Mouse (Mus musculus) spleen, adult 18-20 months (tissue): ENCODE measurements around the gene Trh.

ENCODE experiments used
- DNase-seq, 2 experiments: peaks; one replicate each; pipeline ENCODE4 v3.0.0; 2022; ENCODE audit warnings: mixed read lengths in 2 of 2

Gene Trh

DNA sequence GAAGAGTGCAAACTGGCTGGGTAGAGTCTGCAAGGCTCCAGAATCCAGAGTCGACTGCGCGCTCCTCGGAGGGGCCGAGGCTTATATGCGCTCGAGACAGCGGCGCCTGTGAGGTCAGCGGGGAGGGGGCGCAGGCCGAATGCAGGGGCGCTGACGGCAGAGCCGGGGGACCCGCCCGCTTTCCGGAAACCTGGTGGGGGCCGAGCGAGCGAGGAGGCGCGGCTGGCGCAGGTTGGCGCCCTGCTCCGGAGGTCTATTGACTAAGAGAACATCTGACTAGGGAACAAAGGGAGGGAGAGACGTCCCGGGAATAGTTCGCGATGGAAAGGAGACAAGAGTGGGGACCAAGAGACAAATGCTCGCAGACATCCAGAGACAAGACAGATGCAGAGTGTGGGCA is at the start of gene Trh:
Gene Trh (minus strand): TSS at position 60 of the 400 bp plus-strand sequence.
- DNase-seq = no peak

DNA sequence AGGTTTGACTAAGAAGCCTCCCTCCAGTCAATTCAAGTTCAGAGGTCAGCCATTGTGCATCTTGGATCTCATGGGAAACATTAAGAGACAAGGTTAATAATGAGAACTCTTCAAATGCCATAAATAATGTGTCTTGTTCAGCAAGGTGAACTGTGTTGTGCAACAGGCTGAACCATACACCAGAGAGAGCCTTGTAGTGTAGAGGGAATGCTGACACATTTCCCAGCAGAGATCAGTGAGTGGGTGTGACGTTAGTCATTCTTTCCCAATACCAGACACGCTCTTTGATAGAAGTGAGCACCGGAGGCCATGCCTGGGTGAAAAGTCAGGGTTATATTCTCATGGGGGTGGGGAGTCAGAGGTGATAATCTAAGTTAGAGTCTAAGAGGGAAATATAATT is 46.4 kb upstream of the Trh start:
- no peak for DNase-seq

DNA sequence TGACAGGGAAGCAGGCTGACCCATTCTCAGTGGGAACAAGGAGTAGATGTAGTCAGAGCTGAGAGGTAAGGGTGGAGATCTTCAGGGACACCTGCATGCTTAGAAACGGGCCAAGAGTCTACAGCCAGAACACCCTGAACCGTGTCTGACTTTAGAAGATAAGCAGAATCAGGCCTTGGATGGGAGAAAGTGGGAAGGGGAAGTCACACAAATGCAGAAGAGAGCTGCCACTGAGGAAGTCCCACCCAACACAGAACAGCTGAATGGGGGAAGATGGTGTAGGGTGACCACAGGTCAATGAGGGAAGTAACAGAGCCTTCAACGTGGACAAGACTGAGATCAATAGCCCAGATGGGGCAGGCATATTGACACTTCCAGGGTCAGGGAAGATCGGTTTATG is 42.4 kb upstream of the Trh start:
- DNase-seq = no peak

DNA sequence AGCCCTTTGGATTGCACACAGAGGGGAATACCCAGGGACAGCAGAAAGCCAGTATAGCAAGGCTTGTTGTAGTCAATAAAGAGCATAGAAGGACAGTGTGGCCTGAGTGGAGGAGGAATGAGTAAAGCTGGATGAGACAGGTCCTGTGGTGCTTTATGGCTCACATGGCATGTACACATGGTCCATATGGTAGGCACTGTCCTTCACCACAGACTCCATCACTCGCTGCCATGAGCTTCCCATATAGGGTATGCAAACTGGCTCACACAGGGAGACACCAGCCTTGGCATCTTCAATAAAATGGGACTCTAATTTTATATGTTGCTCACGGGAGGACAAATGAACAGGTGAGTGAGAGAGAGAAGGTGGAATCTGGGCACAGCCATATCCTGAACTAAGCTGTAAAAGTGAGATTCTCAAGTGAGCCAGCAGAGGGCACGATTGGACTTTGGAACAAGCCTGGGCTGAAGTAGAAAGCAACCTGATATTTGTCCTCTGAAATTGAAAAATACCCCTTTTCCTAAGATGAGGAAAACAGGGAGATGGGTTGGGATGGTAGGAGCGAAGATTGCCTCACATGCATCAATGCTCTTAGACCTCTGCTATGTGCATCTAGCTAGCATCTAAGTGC is 41.9 kb upstream of the Trh start:
- DNase-seq = peak in 1 of 2 experiments; percentile 24

DNA sequence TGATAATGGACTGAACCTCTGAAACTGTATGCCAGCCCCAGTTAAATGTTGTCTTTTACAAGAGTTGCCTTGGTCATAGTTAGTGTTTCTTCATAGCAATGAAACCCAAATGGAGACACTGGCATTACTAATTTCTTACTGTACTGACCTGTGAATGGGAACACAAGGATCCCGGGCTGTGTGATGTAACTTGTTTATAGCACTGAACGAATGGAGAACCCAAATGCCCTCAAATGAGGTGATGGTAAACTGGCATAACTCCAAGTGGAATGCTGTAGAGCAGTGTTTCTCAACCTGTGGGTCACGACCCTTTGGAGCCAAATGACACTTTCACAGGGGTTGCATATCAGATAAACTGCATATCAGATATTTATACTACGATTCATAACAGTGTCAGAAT is 41.1 kb upstream of the Trh start:
- no peak for DNase-seq

DNA sequence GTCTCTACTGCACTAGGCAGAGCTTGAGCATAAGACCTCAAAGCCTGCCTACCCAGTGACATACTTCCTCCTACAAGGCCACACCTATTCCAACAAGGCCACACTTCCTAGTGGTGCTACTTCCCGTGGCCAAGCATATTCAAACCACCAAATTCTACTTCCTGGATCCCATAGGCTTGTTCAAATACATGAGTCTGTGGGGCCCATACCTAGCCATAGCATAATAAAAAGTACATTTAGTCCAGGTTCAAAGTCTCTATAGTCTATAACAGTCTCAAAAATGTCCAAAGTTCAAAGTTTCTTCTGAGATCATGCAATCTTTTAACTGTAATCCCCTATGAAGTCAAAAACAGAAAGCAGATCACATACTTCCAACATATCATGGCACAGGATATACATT is 32.7 kb upstream of the Trh start:
- DNase-seq = no peak

DNA sequence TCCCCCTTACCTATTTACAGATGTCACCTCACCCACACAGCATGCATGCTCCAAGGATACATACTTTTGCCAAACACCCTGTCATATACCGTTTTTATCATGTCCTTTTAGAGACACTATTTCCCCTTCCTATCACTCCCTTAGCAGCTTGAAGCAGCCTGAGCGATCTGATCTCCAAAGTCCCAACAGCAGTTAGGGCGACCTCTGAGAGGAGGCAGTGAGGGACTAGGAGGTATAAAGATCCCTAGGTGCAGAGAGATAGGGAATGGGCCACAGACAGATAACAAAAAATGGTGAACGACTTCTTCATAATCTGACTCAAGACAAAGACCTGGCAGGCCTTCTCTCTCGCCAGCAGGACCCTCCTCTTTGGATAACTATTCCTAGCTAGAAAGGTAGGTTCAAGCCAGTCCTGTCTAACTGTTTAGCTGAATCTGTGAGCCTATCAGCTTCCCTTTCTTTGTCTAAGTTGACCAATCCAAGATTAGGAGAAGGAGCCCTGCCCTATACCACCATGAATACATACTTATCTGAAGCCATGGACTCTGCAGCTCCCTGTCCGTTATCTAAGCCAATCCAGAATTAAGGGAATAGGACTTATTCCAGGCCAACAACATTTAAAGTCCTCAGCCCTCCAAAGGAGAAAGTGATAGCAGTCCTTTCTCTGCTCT is 29.3 kb upstream of the Trh start:
- DNase-seq = no peak

DNA sequence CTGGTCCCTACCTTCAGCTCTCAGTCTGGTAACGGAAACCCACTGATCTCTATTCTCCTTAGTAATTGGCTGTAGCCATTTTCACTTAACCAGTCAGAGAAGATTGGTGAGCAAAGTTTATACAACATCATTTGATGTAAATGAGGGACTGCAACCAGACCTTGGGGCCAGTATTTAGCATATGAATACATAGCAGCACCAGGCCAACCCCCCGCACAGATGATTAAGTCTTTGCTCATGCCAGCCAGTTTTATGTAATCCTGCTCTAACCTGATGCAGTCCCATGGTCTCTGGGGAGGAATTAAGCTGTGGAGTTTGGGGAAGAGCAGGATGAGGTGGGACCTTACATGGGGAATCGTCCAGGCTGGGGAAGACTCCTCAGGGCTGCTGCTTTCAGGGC is 28.2 kb upstream of the Trh start:
- no peak for DNase-seq

DNA sequence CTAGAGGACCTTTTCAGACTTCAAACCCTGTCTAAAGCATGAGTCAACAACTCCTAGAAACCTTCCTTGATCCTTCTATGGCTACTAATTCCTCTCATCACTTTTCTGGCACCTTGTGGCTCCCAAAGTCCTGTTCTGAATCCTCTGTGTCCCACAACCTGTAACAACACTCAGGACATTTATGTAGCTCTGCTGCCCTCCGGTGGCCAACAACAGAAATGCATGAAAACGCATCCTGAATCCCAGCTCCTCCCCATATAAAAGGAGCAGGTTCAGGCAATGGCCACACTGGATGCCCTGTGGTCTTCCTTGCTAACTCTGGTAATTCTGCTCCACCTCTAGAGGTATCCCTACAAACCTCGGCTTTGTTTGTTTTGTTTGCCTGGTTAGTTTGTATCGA is 24.6 kb upstream of the Trh start:
- peak in 1 of 2 experiments; percentile 60 for DNase-seq

DNA sequence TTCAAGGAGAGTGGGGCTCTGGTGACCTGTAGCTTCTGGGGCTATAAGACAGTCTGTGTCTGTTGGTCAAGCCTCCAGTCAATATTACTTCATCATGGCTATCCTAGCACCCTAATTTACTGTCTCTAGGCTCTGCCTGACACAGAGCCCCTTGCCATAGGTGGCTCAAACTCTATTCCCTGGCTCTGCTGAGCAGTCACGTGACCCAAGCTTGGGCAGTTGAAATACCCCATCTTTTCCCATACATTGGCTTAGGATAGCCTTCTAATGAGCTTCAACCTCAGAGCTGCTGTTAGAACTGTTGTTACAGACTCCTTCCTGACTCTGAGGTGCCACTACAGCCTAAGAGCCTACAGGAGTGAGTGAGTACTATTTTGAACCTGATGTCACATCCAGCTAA is 23.6 kb upstream of the Trh start:
- DNase-seq = no peak

DNA sequence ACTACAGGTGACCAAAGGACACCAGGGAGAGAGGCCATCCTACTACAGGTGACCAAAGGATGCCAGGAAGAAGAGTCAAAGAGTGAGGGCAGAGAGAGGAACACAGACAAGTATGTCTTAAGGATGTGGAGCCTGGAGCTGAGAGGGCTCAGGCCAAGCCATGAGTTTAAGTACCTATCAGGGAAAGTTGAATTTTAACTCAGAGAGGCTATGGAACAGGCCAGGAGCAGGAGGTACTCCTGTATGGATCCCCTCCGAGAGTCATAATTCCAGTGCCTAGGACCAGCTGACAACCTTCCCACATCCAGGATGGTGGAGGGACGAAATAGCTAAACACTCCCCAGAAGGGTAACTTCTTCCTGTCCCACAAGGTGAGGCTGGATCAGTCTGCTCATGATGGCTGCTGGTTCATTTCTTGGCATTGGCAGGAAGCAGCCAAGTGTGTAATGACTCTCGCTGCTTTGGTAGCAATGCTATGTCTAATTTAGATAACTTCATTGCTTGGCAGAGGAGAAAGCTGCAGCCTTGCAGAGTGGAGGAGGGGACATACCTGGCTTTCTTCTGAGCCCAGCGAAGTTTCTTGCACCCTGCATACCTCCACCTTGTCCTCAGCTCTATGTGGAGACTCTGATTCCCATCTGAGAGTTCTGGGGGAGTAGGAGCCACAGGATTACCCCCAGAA is 16.9 kb upstream of the Trh start:
- DNase-seq = no peak

DNA sequence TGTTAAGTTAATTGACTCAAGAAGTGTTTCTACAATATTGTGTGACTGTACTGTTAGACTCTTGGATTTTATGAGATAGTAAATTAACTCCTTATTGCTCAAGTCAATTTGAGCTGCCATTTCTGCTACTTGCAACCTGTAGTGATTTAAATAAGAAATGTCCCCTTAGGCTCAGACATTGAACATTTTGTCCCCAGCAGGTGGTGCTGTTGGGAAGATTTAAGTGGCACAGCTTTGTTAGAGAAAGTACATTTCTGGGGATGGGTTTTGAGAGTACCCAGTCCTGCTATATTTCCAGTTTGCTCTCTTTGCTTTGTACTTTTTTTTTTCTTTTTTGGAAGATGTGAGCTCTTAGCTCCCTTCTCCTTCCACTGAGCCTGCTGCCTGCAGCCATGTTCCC is 10.9 kb upstream of the Trh start:
- no peak for DNase-seq

DNA sequence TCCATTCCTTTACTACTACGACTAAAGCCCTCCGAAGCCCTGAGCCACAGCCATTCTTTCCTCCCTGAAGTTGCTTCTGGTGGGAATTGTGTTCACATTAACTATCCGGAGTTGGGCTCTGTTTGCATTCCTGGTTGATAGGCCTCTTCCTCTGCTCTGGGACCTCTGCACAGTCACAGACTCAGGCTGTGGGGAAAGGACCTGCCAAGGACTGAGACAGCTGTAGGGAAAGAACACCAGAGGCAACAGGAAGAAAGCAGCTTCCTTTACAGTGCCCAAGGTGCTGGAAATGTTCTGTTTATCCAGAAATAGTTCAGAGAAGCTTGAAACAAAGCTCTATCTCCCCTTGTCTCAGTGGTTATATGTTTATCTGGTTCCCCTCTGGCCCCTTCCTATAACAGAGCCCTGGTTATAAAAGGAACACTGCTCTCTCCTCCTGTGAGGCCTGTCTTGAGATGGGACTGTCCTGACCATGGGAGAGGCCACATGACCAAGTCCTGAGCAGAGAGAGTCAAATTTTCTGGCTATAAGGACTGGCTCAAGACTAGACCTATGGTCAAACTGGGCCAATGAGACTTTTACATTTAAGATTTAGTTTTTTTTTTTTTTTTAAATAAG is 8.9 kb upstream of the Trh start:
- no peak for DNase-seq

DNA sequence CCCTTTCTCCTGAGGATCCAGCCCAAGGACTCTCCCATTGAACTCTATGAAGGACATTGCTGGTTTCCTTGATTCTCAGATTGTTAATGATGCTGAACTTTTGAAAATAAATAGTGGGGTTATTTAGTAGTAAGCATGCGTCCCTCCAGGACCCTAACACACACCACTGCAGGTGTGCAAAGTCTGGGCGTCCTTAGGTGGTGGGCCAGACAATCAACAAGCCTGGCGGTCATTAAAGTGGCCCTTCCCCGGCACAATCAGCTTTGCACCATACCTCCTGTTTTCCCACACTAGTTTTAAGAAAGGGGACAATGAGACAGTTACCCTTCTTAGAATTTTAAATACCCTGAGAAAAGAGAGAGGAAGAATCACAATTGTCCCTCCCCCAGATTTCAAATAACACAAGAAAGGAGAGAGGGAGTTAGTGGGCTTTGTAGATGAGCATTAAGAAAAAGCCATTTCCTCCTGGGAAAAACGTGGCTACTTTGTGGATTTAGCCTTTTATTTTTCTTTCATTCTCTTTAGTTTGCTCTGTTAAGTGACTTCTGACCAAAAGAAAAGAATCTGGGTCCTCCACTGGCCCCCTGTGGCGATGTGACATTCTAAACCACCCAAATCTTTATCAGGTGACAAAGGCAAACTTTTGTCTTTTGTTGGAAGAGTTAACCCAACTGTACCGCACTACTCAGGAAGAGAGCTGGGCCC is 2.9 kb upstream of the Trh start:
- DNase-seq = no peak

DNA sequence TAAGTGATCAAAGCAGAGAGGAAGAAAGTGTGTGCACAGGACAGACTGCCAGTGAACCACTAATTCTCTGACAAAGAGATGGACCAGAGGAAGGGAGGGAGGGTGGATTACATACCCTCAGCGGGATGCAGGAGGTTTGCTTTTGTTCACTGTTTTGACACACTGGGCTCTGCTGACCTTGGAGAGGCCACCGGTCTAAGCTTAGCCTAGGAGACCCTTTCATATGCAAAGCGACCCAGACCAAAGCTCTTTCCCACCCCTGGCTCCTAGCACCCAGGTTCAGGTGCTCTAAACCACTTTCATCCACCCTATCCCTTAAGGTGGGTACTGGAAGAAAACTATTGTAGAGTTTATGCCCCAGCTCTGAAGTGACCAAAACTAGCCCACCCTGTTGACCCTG is 1.9 kb upstream of the Trh start:
- DNase-seq = no peak

DNA sequence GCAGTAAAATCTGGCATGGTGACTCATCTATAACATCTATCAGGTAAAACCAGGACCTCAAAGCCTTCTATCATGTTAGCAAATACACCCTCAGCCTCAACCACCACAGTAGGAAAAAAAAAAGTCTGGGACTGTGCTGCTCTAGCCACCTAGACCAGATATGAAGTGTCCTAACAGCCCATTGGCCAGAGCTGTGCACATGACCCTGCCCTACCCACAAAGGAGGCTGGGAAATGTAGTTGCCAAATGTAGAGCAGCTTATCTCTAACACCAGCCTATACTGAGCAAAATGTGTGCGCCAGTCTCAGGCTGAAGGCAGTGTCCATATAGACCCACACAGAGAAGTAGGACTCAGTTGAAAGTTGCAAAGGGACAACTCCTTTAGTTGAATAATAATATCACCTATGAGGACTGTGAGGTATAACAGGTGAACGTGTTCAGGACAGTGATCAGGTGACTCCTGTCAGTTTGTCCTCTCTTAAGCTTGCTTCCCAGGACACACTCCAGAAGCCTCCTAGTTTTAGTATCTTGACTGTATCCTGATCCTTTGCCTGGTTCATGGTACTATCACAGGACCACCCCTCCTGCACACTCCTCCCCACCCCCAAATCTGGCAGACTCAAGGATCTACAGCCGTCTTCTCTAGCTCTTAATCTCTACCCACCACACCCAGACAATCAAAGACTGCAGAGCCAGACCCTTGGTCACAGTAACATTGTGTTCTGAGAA is 3.1 kb downstream of the Trh start:
- DNase-seq = peak; percentile 27 to 52

DNA sequence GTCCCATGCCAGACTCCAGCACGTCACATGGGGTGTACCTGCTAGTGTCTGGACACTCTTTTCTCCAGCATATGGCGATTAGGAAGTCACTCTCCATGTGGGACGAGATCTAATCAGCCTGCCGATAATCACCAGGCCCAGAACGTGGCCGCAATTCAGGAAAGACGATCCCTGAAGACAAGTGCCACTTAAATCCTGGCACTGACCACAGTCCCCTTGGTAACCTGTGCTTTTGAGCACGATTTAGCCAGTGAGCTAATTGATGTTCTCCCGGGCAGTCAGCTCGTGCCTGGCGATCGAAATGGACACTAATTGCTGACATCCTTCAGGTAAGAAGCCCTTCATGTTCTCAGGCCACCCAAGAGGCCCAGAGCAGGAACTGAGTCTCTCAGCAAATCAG is 9.4 kb downstream of the Trh start:
- no peak for DNase-seq

DNA sequence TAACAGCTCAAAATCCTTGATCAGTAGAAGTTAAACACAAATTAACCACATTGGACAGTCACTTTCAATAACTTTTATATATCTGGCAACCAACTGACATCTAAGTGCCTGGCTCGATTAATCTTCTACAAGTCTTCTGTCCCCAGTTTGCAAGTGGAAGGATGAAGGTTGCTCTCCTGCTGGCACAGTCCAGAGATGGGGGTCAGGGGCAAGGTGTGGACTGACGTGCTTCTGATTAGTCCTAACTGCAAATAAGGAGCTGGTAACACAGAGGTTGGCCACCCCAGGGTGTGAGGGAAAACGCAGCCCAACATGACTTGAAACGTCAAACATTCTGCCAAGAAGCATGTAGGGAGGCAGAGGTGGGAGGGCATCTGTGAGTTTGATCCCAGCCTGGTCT is 12.7 kb downstream of the Trh start:
- no peak for DNase-seq

DNA sequence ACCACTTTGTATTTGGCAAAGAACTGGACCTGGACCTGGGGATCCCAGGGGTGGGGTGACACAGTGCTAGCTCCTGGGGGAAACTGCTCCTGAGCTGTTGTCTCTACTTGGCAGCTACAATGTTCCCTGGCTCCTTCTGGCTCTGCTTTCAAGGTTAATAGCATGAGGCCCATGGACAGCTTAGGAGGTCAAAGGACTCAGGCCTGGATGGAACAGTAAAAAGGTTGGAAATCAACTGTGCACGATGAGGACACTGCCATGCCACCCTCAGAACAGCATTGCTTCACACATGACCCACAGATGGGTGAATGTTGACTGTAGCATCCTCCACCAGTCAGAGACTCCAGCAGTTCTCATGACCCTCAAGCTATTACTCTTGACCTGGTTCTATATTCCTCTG is 13.1 kb downstream of the Trh start:
- DNase-seq = no peak

DNA sequence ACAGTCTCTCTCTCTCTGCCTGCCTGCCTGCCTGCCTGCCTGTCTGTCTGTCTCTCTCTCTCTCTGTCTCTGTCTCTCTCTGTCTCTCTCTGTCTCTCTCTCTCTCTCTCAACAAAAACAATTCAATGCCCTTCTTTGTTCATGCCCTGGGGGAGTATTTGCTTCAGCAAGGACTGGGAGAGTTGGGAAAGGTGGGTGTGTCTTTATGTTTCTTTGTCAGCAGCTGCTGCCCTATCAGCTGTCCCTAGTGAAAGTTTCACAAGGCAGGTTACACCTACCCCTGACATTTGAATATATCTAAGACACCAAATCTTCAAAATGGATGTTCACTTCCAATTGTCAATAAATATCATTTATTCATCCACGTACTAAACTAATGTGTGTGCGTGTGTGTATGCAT is 14.9 kb downstream of the Trh start:
- no peak for DNase-seq

DNA sequence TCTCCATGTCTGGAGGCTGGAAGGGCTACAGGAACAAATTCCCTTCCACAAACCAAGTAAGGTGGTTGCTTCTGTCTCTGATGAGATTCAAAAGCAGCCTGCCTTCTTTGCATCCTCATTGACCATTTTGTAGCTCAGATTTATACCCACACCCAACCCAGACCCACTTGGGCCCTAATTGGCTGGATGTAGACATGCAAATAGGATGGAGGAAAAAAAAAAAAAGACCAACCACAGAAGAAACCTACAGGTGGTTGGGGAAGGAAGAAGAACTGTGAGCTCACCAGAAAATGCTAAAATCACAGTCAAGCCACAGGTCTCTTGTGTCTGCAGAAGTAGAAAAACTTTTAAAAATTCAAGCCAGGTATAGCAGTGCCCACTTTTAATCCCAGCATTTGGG is 15.3 kb downstream of the Trh start:
- no peak for DNase-seq

DNA sequence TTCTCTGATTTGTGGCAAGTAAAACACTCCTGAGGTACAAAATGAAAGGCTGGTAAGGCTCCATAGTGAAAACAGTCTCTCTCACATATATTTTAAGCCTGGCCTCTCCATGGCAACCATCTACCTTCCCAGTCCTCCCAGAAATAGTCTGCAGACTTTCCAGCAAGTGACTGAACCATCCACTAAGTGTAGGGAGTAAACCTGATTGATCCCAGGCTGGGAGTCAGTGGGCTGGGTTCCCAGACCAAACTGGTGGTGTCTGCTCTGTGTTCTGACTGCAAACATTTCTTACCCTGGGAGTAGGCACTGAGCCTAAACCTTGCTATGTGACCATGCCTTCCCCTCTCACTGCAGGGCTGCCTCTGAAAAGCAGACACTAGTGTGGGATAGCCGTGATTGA is 19.5 kb downstream of the Trh start:
- DNase-seq = no peak

DNA sequence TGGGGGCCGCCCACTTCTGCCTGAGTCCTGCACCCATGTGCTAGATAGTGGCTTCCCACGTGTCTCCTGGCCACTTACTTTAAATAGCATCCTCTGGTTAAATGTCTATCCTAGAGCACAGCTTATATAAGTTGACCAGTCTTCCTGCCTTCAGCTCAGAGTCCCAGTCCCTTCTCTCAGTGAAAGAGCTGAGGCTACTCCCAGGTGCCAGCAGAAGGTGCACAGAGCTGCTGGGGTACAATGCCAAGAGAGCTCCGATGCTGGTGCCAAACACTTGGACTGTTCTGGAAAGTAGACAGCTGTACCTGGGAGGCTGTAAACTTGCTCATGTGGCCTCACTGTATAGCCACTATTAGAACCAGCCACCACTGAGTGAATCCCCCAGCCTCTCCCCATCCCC is 22.4 kb downstream of the Trh start:
- no peak for DNase-seq
